Comparison of ENCODE assay signal across 8 mouse cellular contexts in the genomic region with DNA sequence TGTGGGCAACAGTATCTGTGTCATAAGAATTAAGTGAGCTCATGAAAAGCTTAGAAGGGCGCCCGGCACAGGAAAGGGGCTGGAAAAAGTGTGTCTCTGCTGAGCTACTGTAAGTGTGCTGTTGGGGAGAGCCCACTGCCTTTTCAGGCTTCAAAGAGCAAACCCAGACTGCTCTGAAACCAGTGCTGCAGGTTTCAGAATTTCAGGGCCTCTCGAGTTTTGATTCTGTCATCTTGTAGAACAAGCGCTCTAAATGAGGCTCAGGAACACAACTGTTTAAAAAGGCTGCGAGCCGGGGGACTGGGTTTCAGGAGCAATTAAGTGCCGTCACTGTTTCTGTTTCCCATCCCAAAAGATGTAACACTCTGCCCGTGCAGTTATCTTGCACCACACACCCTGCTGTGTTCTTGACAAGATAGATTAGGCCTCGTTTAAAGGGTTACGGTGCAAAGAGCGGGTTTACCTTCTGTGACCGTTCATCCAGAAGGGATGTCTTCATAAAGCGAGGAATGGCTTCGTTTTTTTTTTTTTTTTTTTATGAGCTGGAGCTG. TPM values are rescaled to one million over a fixed set of nuclear protein-coding genes. Genes with fewer than 3 reads are reported as not detected.
DNase-seq lines count a peak whose midpoint lies in the region; ATAC-seq lines count a peak whose summit lies in the region.

No protein-coding gene starts in this region.

- peak overlapping the region; percentile 100 for H3K27ac ChIP-seq in liver, embryonic 13.5 days

- DNase-seq in spleen, adult 12 weeks (ENCODE audit: low spot score): peak; percentile 72
- no peak for DNase-seq in spleen, adult 18-20 months
- DNase-seq in liver, embryonic 13.5 days: peak; percentile 87
- DNase-seq in thymus, postnatal 25 days: peak; percentile 52
- DNase-seq in urinary bladder, postnatal 4 days (ENCODE audit: low spot score in 2 of 2): no peak
- DNase-seq in left cerebral cortex, adult 11 months (ENCODE audit: low spot score): no peak
- DNase-seq in layer of hippocampus, adult 8-10 months (ENCODE audit: low spot score in 2 of 2): no peak

- peak; percentile 60 for ATAC-seq in erythroblast, adult 5-6 weeks (replicated peaks; ENCODE audit: low FRiP score, poor library complexity, severe bottlenecking)
- peak; percentile 74 for ATAC-seq in liver, embryonic 13.5 days (ENCODE audit: low read depth)

- no peaks in the 10 kb centered on the region for H3K27me3 ChIP-seq in liver, embryonic 13.5 days

- no peaks in the 10 kb centered on the region for H3K9me3 ChIP-seq in liver, embryonic 13.5 days (replicated peaks)

- H3K9ac ChIP-seq in liver, embryonic 13.5 days: peak overlapping the region; percentile 100

- WGBS in liver, embryonic 13.5 days (ENCODE audit: insufficient replicate concordance): 11% methylated on average over 14 of the region's 14 CpGs

- H3K4me3 ChIP-seq in liver, embryonic 13.5 days (replicated peaks): peak overlapping the region; percentile 100

- H3K36me3 ChIP-seq in liver, embryonic 13.5 days: peaks cover 47% of the 10 kb centered on the region

- peak overlapping the region; percentile 86 for H3K4me2 ChIP-seq in liver, embryonic 13.5 days

- H3K4me1 ChIP-seq in liver, embryonic 13.5 days (replicated peaks): peaks cover 87% of the 10 kb centered on the region

RNA-seq across cellular contexts. Expression of gene Fam117a, which starts 2.7 kb away (rescaled TPM):
- 321 and 423 TPM in 2 replicates for total RNA-seq in erythroblast, adult 5-6 weeks (2015; ENCODE audit: low replicate concordance)
- total RNA-seq in erythroblast, adult 5-6 weeks (2017; ENCODE audit: low replicate concordance): 386 and 450 TPM in 2 replicates
- polyA plus RNA-seq in liver, embryonic 13.5 days (2015; fragmentation: Nextera tagmentation; extraction: Ambion mirVana): 58.0 and 64.5 TPM in 2 replicates
- 10 to 100 TPM in 1 of 4 experiments, 1 to 10 TPM in 3; 6.0 to 13.3 (median 7.4) TPM for total RNA-seq in layer of hippocampus, adult 8-10 months (2022)

RNA-seq across cellular contexts. Expression of gene Kat7, which starts 29.5 kb away (rescaled TPM):
- total RNA-seq in erythroblast, adult 5-6 weeks (2015; ENCODE audit: low replicate concordance): 33.8 and 39.3 TPM in 2 replicates
- total RNA-seq in erythroblast, adult 5-6 weeks (2017; ENCODE audit: low replicate concordance): 41.5 and 65.5 TPM in 2 replicates
- polyA plus RNA-seq in liver, embryonic 13.5 days (2015; fragmentation: Nextera tagmentation; extraction: Ambion mirVana): 33.4 and 39.7 TPM in 2 replicates
- 10 to 100 TPM; 73.3 to 86.4 (median 84.0) TPM for total RNA-seq in layer of hippocampus, adult 8-10 months (2022)

RNA-seq across cellular contexts. Expression of gene Slc35b1, which starts 44.9 kb away (rescaled TPM):
- total RNA-seq in erythroblast, adult 5-6 weeks (2015; ENCODE audit: low replicate concordance): 20.8 and 23.0 TPM in 2 replicates
- 31.4 and 40.6 TPM in 2 replicates for total RNA-seq in erythroblast, adult 5-6 weeks (2017; ENCODE audit: low replicate concordance)
- polyA plus RNA-seq in liver, embryonic 13.5 days (2015; fragmentation: Nextera tagmentation; extraction: Ambion mirVana): 54.7 and 58.1 TPM in 2 replicates
- total RNA-seq in layer of hippocampus, adult 8-10 months (2022): 10 to 100 TPM; 59.4 to 78.3 (median 73.1) TPM

Comparison
In these comparisons a context has a peak if more than half of its experiments do, and no peak if none do; other contexts are left out.
1. DNase-seq: peak in spleen, adult 12 weeks (single experiment), liver, embryonic 13.5 days (single experiment) and thymus, postnatal 25 days (single experiment); none in spleen, adult 18-20 months (0 of 2), urinary bladder, postnatal 4 days (0 of 2), left cerebral cortex, adult 11 months (single experiment) and layer of hippocampus, adult 8-10 months (0 of 2).
2. RNA of gene Fam117a, which starts 2.7 kb away (total RNA-seq): 321 to 450 TPM in erythroblast, adult 5-6 weeks; 6.0 to 13.3 TPM in layer of hippocampus, adult 8-10 months; every median in the first group is over 10 times any median in the second.